Mouse (Mus musculus) stomach, postnatal 0 days (tissue): ENCODE results near the gene Ddx52. TPM values are rescaled to one million over a fixed set of nuclear protein-coding genes. Genes with fewer than 3 reads are reported as not detected.

Experiments used
- ATAC-seq: fragments of 200-750 bp; cut with Nextera tagmentation; 2 replicates; pipeline ENCODE4 v1.8.0; 2017; ENCODE audit not compliant: low FRiP score, low TSS enrichment
- DNase-seq: peaks from one replicate; pipeline ENCODE4 v3.0.0-alpha.2; 2016; ENCODE audit warnings: low spot score
- H3K27ac ChIP-seq: fragments of 300-500 bp; sonication (generic); replicated peaks from 2 replicates; pipeline ENCODE4 v1.5.1; 2014; ENCODE audit warnings: mild to moderate bottlenecking, control low read depth
- H3K27me3 ChIP-seq: fragments of 300-500 bp; sonication (generic); 2 replicates; pipeline ENCODE4 v1.6.1; 2014; ENCODE audit warnings: low read length; ENCODE audit not compliant: control insufficient read depth, insufficient read depth
- H3K36me3 ChIP-seq: fragments of 300-500 bp; sonication (generic); 2 replicates; pipeline ENCODE4 v1.6.1; 2014; ENCODE audit warnings: low read length, mixed read lengths; ENCODE audit not compliant: control insufficient read depth, insufficient read depth
- H3K4me1 ChIP-seq: fragments of 300-500 bp; sonication (generic); replicated peaks from 2 replicates; pipeline ENCODE4 v1.6.1; 2014; ENCODE audit warnings: antibody characterized with exemption; ENCODE audit not compliant: control insufficient read depth, insufficient read depth
- H3K4me2 ChIP-seq: fragments of 300-500 bp; sonication (generic); replicated peaks from 2 replicates; pipeline ENCODE4 v1.6.1; 2014; ENCODE audit warnings: low read depth, mild to moderate bottlenecking, control low read depth, moderate library complexity
- H3K4me3 ChIP-seq: fragments of 300-500 bp; sonication (generic); 2 replicates; pipeline ENCODE4 v1.5.1; 2014; ENCODE audit warnings: low read depth, low read length, control low read depth
- H3K9ac ChIP-seq: fragments of 300-500 bp; sonication (generic); 2 replicates; pipeline ENCODE4 v1.6.1; 2014; ENCODE audit warnings: mild to moderate bottlenecking, low read length, control low read depth, mixed read lengths
- H3K9me3 ChIP-seq: fragments of 300-500 bp; sonication (generic); 2 replicates; pipeline ENCODE4 v1.6.1; 2016; ENCODE audit warnings: low read length; ENCODE audit not compliant: control insufficient read depth
- CTCF ChIP-seq: IDR thresholded peaks from 2 replicates; pipeline ENCODE4 v1.5.1; 2016; ENCODE audit warnings: antibody characterized with exemption, low read depth, mild to moderate bottlenecking, moderate library complexity
- EP300 ChIP-seq: optimal IDR thresholded peaks from 2 replicates; pipeline ENCODE3; 2016; ENCODE audit warnings: antibody characterized with exemption
- WGBS: fragments of 180-500 bp; shearing (Covaris S2); extraction: QIAGEN DNeasy Blood & Tissue Kit; methylation state at CpG from one replicate; pipeline ENCODE4 v1.1.7; 2014; 5-methylcytosine and 5-hydroxymethylcytosine counted together
- polyA plus RNA-seq: library from polyadenylated mRNA; unstranded; fragments of >200 nt; fragmentation: Nextera tagmentation; extraction: Ambion mirVana; gene quantifications from 2 replicates; pipeline ENCODE4 v1.2.1, GENCODE M21; 2015

Gene Ddx52
- polyA plus RNA-seq, 1 experiment from 2014 or later, result 15.3 TPM

DNA sequence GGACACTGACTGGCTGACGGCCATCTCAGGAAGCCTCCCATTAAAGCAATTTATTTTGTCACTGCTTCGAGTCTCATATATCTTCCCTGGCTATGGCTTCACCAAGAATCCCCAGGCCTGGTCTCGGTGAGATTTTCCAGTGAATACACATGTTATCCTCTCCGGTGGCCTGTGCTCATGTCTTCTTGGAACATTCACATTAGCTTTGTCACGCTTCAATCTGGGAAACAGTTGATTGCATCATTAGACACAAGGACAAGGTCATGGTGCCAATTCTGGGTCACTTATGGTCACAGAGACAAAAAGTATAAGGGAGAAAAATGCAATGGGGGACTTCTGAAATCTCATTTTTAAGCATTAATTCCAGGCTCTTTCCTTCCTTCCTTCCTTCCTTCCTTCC is 36.1 kb upstream of the Ddx52 start:
- Histone ChIP-seq H3K36me3 (no peaks in the 10 kb centered on the region), H3K9ac (no peak overlapping the region), H3K4me2 (no peak overlapping the region), H3K27ac (no peak overlapping the region), H3K4me3 (no peak overlapping the region), H3K27me3 (no peaks in the 10 kb centered on the region), H3K9me3 (no peaks in the 10 kb centered on the region), H3K4me1 (no peaks in the 10 kb centered on the region)
- no peak for DNase-seq
- no peak for ATAC-seq
- no peak for TF ChIP-seq CTCF
- no peak for TF ChIP-seq EP300
- 65% methylated on average over 5 of the region's 5 CpGs for WGBS

DNA sequence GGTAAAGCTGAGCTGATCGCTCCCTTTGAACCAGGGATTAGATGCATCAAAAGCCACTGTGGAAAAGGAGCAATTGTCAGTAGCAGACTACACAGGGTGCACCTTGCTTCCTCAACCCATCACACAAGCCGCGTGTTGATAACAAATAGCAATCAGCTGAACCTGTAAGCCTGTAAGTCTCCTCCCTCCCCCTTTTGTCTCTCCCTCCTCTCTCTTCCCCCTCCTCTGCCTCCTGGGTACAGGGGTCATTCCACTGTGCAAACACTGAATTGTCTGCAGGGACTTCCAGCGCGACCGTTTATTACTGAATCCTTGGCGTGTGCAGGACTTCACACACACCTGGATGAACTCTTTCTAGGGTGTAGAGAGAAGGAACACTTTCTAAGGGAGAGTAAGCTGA is 33.5 kb upstream of the Ddx52 start:
- no peaks in the 10 kb centered on the region for H3K9me3 ChIP-seq
- no peak overlapping the region for H3K9ac ChIP-seq
- H3K4me1 ChIP-seq, result no peaks in the 10 kb centered on the region
- ATAC-seq, result no peak
- H3K27me3 ChIP-seq, result no peaks in the 10 kb centered on the region
- no peak overlapping the region for H3K4me2 ChIP-seq
- TF ChIP-seq EP300, result no peak
- no peak for TF ChIP-seq CTCF
- H3K4me3 ChIP-seq, result no peak overlapping the region
- no peak overlapping the region for H3K27ac ChIP-seq
- no peaks in the 10 kb centered on the region for H3K36me3 ChIP-seq
- DNase-seq, result no peak
- WGBS, result 26% methylated on average over 7 of the region's 7 CpGs

DNA sequence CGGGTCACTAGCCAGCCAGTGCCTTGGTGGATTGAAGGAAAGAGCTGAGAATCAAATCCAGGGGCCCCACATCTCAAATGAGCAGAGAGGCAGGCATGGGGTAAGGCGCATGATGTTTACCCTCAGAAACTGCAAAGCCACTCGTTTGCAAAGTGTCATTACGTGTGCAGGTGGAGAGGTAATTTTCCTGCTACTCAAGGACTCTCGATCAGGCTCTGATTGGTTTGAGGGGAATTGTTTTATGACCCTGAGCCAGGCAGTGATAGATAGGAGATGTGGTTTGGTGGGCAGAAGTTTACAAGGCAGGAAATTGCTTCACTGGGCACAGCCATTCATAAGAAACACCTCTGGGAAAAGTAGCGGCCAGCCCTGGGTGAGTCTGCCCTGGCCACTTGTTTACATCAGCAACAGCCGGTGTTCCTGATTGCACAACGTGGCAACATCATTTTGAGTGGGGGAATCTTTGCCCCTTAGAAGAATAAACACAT is 28.0 kb upstream of the Ddx52 start:
- Histone ChIP-seq H3K27ac (no peak overlapping the region), H3K27me3 (no peaks in the 10 kb centered on the region), H3K9me3 (no peaks in the 10 kb centered on the region), H3K4me2 (no peak overlapping the region), H3K9ac (no peak overlapping the region), H3K4me1 (no peaks in the 10 kb centered on the region), H3K4me3 (no peak overlapping the region), H3K36me3 (no peaks in the 10 kb centered on the region)
- DNase-seq, result no peak
- TF ChIP-seq CTCF (no peak), EP300 (no peak)
- WGBS, result 34% methylated on average over 8 of the region's 8 CpGs
- no peak for ATAC-seq

DNA sequence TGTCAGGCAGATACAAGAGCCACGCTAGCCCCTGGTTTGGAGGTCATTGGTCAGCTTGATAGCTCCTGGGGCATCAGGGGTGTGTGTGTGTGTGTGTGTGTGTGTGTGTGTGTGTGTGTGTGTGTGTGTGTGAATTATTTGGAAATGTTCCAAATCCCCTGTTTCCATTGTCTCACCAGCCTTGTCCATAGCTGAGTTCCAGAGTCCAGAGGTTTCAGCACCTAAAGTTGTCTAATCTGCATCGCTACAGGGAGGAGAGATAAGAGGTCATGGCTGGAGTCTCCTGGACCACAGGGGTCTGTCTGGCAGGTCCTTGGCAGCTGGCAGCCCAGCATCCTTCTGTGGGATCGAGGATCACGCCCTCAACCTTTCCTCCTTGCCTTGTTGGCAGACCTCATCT is 27.4 kb upstream of the Ddx52 start:
- H3K4me1 ChIP-seq, result no peaks in the 10 kb centered on the region
- no peaks in the 10 kb centered on the region for H3K9me3 ChIP-seq
- DNase-seq (no peak), ATAC-seq (no peak)
- H3K4me2 ChIP-seq, result no peak overlapping the region
- TF ChIP-seq CTCF (no peak), EP300 (no peak)
- H3K27me3 ChIP-seq, result no peaks in the 10 kb centered on the region
- WGBS, result 72% methylated on average over 4 of the region's 4 CpGs
- no peak overlapping the region for H3K9ac ChIP-seq
- no peaks in the 10 kb centered on the region for H3K36me3 ChIP-seq
- no peak overlapping the region for H3K4me3 ChIP-seq
- no peak overlapping the region for H3K27ac ChIP-seq

DNA sequence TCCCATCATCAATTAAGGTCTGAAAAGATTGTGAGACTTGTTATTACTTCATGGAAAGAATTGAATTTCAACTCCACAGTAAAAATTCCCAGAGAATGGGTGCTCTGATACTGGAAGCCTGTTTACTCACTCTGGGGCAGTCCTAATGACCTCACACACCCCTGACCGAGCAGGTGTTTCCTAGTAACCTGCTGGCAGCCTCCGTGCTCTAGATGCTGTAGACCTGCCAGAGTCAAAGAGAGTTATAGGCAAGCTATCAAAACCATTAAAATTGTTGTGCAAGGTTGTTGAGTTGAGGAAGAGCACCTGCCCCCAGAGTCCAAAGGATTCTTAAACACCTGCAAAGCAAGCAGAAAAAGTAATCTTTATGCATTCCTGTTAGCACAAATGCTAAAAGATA is 19.3 kb upstream of the Ddx52 start:
- H3K4me2 ChIP-seq, result no peak overlapping the region
- ATAC-seq, result no peak
- H3K4me3 ChIP-seq, result no peak overlapping the region
- H3K36me3 ChIP-seq, result no peaks in the 10 kb centered on the region
- WGBS, result 22% methylated on average over 2 of the region's 2 CpGs
- H3K27me3 ChIP-seq, result no peaks in the 10 kb centered on the region
- no peak overlapping the region for H3K9ac ChIP-seq
- H3K27ac ChIP-seq, result no peak overlapping the region
- TF ChIP-seq CTCF (no peak), EP300 (no peak)
- DNase-seq, result peak; percentile 26
- no peaks in the 10 kb centered on the region for H3K9me3 ChIP-seq
- H3K4me1 ChIP-seq, result no peaks in the 10 kb centered on the region

DNA sequence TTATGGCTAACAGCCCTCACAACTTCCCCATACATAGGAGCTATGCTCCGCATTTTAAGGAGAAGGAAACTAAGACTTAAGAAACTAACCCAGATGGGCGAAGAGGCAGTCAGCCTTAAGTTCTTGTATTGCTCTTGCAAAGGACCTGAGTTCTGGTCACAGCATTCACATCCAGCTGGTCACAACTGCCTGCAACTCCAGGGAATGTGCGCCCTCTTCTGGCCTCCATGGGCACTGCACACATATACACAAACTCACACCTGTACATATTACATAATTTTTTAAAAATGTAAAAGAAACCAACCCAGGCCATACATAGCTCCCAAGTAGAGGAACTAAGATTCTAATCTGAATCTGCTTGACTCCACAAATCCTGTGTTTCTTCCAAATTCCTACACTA is 14.8 kb upstream of the Ddx52 start:
- WGBS, result 64% methylated on average over 3 of the region's 3 CpGs
- no peaks in the 10 kb centered on the region for H3K4me1 ChIP-seq
- no peak for TF ChIP-seq EP300
- TF ChIP-seq CTCF, result peak; percentile 72
- DNase-seq (peak; percentile 53), ATAC-seq (no peak)
- no peaks in the 10 kb centered on the region for H3K27me3 ChIP-seq
- no peak overlapping the region for H3K4me2 ChIP-seq
- no peaks in the 10 kb centered on the region for H3K36me3 ChIP-seq
- H3K4me3 ChIP-seq, result no peak overlapping the region
- no peaks in the 10 kb centered on the region for H3K9me3 ChIP-seq
- no peak overlapping the region for H3K9ac ChIP-seq
- H3K27ac ChIP-seq, result no peak overlapping the region
